Mouse (Mus musculus) T-helper 2 cell (primary cell): ENCODE data around the gene Carhsp1.

Experiments
- in situ Hi-C: fragments of 300-600 bp; cut with MboI, MseI; formaldehyde crosslinking; loops from one replicate; pipeline ENCODE4 v1.15.1; 2025; ENCODE audit warnings: high pct_unique_total_duplicates

Carhsp1 gene

DNA sequence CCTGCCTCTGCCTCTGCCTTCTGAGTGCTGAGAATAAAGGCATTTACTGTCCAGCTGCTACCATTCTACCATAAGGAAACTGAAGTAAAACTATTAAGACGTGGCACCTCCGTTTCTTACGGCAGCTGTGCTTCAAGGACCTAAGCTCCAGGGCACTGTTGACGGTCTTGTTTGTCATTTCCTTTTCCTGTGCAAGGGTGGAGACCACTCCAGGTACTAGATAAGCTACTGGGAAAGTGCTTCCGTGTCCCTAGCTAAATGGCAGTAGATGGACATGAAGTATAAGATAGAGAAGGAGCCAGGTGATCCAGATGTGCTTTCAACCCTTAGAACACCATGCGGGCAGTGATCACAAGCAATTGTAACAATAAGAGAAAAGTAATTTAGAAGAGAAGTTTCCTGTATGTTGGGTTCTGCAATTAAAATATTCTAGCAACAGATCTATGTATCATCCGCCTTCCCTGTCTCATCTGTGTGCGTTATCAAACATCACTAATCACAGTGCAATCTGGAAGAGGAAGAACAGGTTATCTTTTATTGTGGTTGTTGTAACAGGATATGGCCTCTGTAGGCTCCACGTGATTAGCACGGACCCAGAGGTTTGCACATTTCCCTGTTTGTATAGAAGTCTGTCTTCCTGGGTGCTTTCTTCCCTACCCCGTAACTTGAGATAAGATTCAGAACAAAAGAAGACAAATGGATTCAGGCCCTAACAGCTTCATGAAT, 32.3 kb downstream of the Carhsp1 start:
- in situ Hi-C loops, result no loop called here

DNA sequence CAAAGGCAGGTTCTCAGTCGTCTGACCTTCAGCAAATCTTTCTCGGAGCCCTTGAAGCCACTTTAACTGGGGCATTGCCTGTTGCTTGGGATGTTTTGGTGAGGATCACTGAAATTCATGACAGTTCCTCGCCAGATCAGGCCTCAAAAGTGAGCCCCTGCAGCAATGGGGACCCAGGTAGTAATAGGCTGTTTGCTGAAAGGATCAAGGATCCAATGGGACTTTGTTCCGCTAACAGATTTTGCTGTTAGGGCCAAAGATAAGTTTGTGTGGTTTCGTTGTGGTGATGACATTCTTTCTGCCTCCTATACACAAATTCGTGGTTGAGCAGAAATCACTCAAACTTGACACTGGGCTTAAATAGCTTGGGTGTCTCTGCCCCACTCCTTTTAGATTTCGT, 33.8 kb downstream of the Carhsp1 start:
- in situ Hi-C loops, result no loop called here

DNA sequence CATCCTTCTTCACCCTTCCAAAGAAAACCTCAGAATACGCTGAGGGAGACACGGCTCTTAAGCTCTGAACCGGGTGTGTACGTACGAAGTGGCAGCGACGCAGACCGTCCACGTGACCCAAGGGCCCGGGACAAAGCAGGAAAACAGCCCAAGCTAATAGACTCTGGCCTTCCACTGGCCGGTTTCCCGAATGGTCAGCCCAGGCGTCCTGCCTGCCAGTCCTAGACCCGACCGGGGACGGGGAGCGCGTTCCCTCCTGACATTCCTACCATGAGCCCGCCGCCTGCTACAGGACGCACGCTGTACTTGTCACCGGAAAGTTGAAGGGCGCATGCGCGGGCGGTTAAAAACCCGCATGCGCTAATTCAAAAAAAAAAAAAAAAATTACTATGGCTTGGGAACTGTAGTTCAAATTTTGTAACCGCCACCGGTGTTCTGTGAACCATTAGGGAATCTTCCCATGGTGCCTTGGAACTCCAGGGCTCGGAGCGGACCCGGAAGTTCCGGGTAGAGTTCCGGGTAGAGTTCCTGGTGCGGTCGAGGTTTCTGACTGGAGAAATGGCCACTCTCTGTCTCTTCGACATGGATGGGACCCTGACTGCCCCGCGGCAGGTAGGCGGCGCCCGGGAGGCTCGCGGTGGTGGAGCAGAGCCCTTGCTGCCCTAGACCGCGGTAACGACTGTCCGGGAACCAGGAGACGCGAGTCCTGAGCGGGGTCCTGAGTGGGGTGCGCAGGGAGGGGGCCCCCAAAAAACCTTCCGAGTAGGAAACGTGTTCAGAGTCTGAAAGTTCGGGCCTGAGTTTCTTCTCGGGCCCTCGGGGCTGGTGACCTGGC, 34.5 kb downstream of the Carhsp1 start, which contains the start of the genes Pmm2 and Tmem186:
Gene Pmm2 (plus strand): TSS at position 458 of the 835 bp plus-strand sequence.
Gene Tmem186 (minus strand): TSS at position 496 of the 835 bp plus-strand sequence.
- in situ Hi-C loops, result no loop called here

DNA sequence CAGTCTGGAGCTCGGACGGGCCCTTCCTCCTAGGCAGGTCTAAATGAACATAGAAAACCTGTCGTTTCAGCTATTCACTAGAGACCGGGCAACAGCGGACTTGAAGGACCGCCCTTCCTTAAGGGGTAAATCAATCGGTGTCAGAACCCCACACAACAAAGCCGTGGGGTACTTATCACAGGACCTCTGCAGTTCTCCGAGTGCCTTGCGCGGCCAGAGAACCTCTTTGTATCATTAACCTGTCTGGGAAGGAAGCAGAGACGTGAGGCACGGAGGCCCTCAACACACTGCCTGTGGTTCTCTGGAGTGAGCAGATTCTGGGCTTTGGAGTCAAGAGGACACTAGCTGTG, 35.1 kb downstream of the Carhsp1 start:
- in situ Hi-C loops, result no loop called here

DNA sequence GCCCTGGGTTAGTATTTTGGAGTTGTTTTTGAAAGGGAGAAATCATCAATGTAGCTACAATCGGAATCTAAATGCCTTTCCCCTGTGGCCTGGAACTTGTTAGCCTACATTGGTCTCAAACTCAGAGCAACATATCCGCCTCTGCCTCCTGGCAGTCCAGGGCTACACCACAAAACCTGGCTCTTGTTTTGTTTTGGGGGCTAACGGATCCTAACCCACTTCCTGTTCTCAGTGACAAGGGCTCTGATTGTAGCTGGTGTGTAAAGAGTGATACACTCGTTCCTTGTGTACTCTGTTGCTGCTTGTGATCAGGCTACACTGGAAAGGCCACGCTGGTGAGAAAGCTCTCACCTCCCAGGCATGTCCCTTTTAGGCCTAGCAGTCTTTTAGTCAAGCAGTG, 40.5 kb downstream of the Carhsp1 start:
- in situ Hi-C loops, result no loop called here

DNA sequence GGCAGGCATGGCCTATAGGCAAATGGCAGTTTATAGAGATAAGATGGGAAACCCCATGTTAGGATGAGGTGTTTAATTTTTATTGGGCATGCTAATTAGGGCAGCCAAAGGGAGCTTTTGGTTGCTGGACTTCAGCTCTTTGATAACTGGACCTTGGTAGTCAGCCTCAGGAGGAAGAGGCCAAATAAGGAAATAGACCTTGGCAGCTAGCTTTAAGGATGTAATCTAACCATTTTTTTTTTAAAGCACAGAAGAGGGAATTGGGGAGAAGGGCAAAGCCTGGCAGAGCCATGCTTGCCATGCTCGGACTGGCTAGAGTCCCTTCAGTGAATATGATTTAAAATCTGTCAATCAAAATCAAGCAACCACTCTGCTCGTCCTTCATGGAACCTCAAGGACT, 41.5 kb downstream of the Carhsp1 start:
- in situ Hi-C loops, result no loop called here

DNA sequence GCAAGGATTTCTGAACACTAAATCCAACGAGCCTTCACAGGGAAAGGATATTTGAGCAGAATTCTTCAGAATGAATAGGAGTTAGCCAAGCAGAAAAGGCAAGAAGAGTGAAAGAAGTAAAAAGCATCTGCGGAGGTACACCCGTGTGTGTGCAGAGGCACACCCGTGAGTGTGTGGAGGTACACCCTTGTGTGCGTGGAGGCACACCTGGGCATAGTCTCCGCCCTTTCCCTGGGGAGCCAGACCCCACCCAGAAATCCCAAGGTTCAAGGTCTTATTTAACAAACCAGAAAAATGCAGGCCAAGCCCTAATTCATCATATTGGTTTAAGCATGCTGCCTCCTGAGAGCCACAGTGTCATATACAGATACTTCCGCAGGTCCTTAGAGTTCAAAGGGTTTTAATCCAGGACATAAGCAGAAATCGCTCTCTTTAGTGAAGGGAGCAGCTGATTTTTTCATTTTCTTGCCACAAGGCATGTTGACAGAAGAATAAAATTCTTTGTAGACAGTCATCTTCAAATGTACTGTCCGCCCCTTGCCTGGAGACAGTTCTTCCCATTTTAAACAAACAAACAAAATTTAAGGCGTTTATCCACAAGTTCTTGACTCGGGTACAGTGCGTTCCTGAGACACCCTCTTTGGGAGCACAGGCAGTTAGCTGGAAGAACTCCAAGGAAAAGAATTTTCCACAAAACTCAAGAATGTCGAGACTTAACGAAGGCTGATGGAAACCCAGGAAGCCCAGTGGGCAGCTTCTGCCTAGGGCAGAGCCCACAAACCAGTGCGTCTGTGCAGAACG, 51.4 kb downstream of the Carhsp1 start:
- in situ Hi-C loops, result no loop called here

DNA sequence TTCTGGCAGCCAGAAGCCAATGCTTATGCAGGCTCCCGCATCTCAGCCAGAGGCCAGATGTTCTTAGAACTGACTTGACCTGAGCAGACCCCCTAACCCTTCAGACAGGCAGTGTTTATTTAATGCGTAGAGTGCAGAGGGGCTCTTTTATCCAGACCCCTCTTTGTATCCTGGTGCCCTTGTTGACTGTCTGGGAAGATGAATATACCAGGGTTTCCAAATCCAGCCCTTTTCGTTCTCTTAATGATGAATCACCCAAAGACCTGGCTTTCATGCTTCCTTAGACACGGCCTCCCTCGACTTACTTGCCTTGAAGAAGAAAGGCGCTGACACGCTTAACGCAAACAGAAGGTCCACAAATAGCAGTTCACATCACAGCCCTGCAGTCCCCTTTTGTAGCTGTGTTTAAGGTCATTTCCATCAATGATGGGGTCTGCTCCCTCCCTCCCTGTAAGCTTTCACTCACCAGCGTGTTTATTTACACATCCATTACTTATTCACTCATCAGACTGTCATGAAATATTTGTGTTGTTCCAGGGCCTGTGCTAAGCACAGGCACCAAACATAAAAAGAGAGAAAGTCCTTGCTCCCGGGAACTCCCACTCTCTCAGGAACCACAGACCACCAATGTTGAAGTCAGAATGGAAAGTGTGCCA, 52.2 kb downstream of the Carhsp1 start:
- in situ Hi-C loops, result no loop called here

DNA sequence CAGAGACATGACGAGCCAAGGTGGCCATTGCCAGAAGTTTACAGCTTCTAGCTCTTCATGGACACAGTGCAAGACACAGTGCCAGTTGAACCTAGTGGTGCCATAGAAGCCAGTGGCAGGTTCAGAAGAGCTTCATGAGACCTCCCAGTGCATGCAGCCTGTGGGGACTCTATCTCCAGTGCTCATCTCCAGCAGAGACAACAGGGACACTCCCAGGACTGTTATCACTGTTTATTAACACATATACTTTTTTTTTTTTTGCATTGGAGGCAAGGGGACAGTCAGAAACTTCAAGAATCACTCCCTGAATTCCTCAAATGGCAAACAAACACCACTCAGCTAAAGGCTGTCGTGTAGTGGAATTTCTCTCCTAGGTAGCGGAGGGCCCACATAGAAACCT, 58.5 kb downstream of the Carhsp1 start:
- in situ Hi-C loops, result no loop called here

DNA sequence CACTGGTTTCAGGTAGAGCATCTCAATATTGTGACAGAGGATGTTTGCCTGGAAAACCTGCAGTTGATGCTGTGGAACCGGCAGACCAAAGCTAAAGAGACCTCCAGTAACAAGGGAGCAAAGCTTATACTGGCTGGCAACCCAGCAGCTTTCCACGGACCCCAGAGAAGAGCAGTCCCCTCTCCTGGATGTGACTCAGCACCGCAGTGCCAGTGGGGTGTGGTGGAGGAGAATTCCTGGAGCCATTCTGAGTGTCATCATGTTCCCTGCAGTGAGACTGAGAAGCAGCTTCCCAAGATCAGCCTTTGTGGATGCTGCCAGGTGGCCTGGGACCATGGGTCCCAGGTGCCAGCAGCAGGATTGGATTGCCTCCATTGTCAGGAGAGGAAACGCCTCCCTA, 58.9 kb downstream of the Carhsp1 start:
- in situ Hi-C loops, result no loop called here

DNA sequence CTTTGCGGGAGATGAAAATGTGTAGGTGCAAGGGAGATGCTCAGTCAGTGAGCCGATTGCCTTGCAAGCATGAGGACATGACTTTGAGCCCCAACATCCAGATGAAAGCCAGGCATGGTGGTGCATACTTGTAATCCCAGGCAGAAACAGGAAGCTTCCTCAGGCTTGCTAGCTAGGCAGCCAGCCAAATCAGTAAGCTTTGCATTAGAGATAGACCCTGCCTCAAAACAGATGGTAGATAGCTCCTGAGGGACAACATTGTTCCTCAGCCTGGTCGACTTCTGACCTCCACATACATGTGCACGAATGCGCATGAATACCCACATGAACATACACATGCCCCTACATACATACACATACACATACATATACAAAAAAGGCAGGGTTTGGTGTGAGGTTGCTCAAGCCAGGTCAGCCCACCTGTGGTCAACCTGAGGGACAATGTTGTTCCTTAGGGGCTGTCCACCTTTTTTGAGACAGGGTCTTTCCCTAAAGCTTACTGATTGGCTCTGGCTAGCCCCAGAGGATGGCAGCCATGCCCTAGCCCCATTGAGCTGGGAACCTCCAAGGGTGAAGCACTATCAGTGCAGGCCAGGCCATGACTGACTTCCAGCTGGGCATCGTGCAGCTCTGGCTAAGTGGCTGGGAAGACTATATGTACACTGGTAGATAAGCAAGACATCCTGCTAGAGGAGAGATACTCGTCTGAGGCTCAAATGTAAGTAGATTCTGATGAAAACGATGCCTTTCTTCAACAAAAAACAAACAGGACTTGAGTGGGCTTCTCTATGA, 59.5 kb downstream of the Carhsp1 start:
- in situ Hi-C loops, result no loop called here

DNA sequence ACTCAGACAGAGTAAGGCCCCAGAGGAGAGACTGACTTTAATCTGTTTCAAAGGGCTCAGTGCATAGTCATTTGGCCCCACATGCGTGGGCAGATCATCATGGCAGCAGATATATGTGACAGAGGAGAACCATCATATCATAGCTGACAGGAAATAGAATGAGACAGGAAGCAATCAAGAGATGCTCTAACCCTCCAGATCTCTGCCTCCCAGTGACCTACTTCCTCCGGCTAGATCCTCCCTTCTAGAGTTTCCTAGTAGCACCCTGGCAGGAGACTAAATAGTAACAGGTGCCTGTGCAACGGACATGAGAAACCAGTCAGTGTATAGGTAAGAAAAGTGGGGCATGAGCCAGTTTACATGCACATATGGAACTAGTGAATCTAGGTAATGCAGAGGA, 61.6 kb downstream of the Carhsp1 start:
- in situ Hi-C loops, result no loop called here
